8 mouse cellular contexts compared by ENCODE assay signal in the genomic region with DNA sequence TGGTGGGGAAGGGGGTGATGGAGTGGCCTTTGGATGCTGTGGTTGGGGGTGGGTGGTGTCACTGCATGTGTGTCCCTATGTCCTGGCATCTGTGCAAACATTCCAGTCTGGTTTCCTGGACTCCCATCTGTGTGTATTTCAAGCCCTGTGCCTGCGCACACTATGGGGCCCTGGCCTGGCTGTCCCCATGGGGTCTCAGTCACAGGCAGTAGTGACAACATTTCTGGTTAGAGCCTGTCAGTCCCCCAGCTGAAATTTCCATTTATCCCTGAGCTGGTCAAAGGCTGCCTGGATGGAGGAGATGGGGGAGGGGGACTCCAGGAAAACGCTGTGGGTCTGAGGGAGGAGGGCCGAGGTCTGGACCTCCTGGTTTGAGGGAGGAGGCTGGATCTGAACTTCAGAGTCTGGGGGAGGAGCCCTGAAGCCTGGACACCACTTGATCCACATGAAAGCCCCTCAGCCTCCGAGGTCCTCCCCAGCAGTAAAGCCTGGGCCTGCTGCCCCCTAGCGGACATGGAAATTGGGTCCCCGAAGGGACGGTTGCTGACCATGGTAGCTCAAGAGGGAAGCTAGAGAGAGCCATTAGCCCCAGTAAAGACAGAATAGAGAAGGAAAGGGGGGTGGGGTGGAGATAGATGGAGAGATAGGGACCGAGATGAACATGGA. TPM values are rescaled to one million over a fixed set of nuclear protein-coding genes. Genes with fewer than 3 reads are reported as not detected.
DNase-seq lines count a peak whose midpoint lies in the region; ATAC-seq and TF ChIP-seq lines count a peak whose summit lies in the region.
"Had no signal": no experiment of that assay in that cellular context is flagged by ENCODE, and none has a peak within 500 bp of the region (broad histone marks: within the 10 kb centered on the region; RNA-seq: fewer than 3 reads in every experiment).

No protein-coding gene starts in this region.

- no peaks in the 10 kb centered on the region for H3K9me3 ChIP-seq in forebrain, embryonic 11.5 days (ENCODE audit: control insufficient read depth, low read length)

- peak; percentile 79 for DNase-seq in MN1 (ENCODE audit: low spot score)
- DNase-seq in forebrain, embryonic 11.5 days (ENCODE audit: low spot score), result peak; percentile 92
- DNase-seq in heart, postnatal 4 days, result peak; percentile 86
- DNase-seq in layer of hippocampus, postnatal 10 days (ENCODE audit: low spot score in 2 of 2), result peak; percentile 83 to 84
- peak; percentile 65 to 85 for DNase-seq in spleen, adult 18-20 months

- ATAC-seq in forebrain, embryonic 11.5 days (replicated peaks; ENCODE audit: low FRiP score), result peak; percentile 66
- peak; percentile 76 for ATAC-seq in megakaryocyte-erythroid progenitor cell, adult 5-6 weeks (replicated peaks; ENCODE audit: low FRiP score, low TSS enrichment, poor library complexity, severe bottlenecking)

- H3K9ac ChIP-seq in forebrain, embryonic 11.5 days (ENCODE audit: low read length), result no peak overlapping the region

- H3K4me2 ChIP-seq in forebrain, embryonic 11.5 days (ENCODE audit: low read depth, low read length, severe bottlenecking), result no peak overlapping the region

- no peak overlapping the region for H3K4me3 ChIP-seq in bone marrow macrophage, adult 2 months (ENCODE audit: insufficient read depth, low read length)
- H3K4me3 ChIP-seq in forebrain, embryonic 11.5 days (ENCODE audit: low read depth, low read length), result no peak overlapping the region

- H3K27me3 ChIP-seq in forebrain, embryonic 11.5 days (ENCODE audit: control insufficient read depth, insufficient read depth, low read length), result peaks cover 94% of the 10 kb centered on the region

- WGBS in forebrain, embryonic 11.5 days, result under 1% methylated on average over 8 of the region's 8 CpGs

- no peaks in the 10 kb centered on the region for H3K4me1 ChIP-seq in bone marrow macrophage, adult 2 months (ENCODE audit: control insufficient read depth, insufficient read depth, low read length)
- H3K4me1 ChIP-seq in forebrain, embryonic 11.5 days (replicated peaks; ENCODE audit: control insufficient read depth, insufficient read depth, low read length), result peaks cover 4% of the 10 kb centered on the region; the same call in 1 of the 2 replicates

- peak; percentile 94 for TF ChIP-seq CTCF in bone marrow macrophage, adult 2 months (IDR thresholded peaks at IDR 0.05; ENCODE audit: low read depth, low read length)

- H3K27ac ChIP-seq in bone marrow macrophage, adult 2 months (ENCODE audit: insufficient read depth, low read depth, low read length), result no peak overlapping the region
- no peak overlapping the region for H3K27ac ChIP-seq in forebrain, embryonic 11.5 days (ENCODE audit: low read depth, low read length)

- no peaks in the 10 kb centered on the region for H3K36me3 ChIP-seq in forebrain, embryonic 11.5 days (ENCODE audit: control insufficient read depth, insufficient read depth, low read length)

- TF ChIP-seq POLR2A in bone marrow macrophage, adult 2 months (IDR thresholded peaks at IDR 0.05; ENCODE audit: borderline replicate concordance, low read depth, low read length), result no peak

RNA-seq across cellular contexts. Expression of gene Gm4881, which starts 5.8 kb away (rescaled TPM):
- polyA plus RNA-seq in bone marrow macrophage, adult 2 months (2012; ENCODE audit: insufficient read depth, insufficient read length, missing spikeins), result not detected in 2 replicates
- 0.32 and 0.55 TPM in 2 replicates for polyA plus RNA-seq in forebrain, embryonic 11.5 days (2014; fragmentation: Nextera tagmentation; extraction: Ambion mirVana)
- total RNA-seq in heart, postnatal 4 days (2021), result not detected
- not detected for total RNA-seq in layer of hippocampus, postnatal 10 days (2021)
- not detected in 2 replicates for total RNA-seq in megakaryocyte-erythroid progenitor cell, adult 5-6 weeks (2014; fragmentation: Nextera tagmentation)
- total RNA-seq in megakaryocyte-erythroid progenitor cell, adult 5-6 weeks (2017), result not detected in 2 replicates
- total RNA-seq: left cerebral cortex, postnatal 14 days had no signal

RNA-seq across cellular contexts. Expression of gene Rabac1, which starts 22.5 kb away (rescaled TPM):
- 205 and 226 TPM in 2 replicates for polyA plus RNA-seq in bone marrow macrophage, adult 2 months (2012; ENCODE audit: insufficient read depth, insufficient read length, missing spikeins)
- 82.6 and 87.3 TPM in 2 replicates for polyA plus RNA-seq in forebrain, embryonic 11.5 days (2014; fragmentation: Nextera tagmentation; extraction: Ambion mirVana)
- total RNA-seq in heart, postnatal 4 days (2021), result 100 to 1,000 TPM; 212 to 234 TPM
- total RNA-seq in layer of hippocampus, postnatal 10 days (2021), result 100 to 1,000 TPM; 247 to 271 TPM
- 128 and 146 TPM in 2 replicates for total RNA-seq in megakaryocyte-erythroid progenitor cell, adult 5-6 weeks (2014; fragmentation: Nextera tagmentation)
- total RNA-seq in megakaryocyte-erythroid progenitor cell, adult 5-6 weeks (2017), result 38.0 and 103 TPM in 2 replicates

RNA-seq across cellular contexts. Expression of gene Arhgef1, which starts 47.4 kb away (rescaled TPM):
- 197 and 204 TPM in 2 replicates for polyA plus RNA-seq in bone marrow macrophage, adult 2 months (2012; ENCODE audit: insufficient read depth, insufficient read length, missing spikeins)
- 65.7 and 69.5 TPM in 2 replicates for polyA plus RNA-seq in forebrain, embryonic 11.5 days (2014; fragmentation: Nextera tagmentation; extraction: Ambion mirVana)
- total RNA-seq in heart, postnatal 4 days (2021), result 10 to 100 TPM; 87.0 to 88.2 TPM
- total RNA-seq in layer of hippocampus, postnatal 10 days (2021), result 10 to 100 TPM; 83.0 to 97.9 TPM
- total RNA-seq in megakaryocyte-erythroid progenitor cell, adult 5-6 weeks (2014; fragmentation: Nextera tagmentation), result 104 and 120 TPM in 2 replicates
- total RNA-seq in megakaryocyte-erythroid progenitor cell, adult 5-6 weeks (2017), result 21.9 and 32.8 TPM in 2 replicates

RNA-seq across cellular contexts. Expression of gene Cd79a, which starts 52.9 kb away (rescaled TPM):
- not detected in 2 replicates for polyA plus RNA-seq in bone marrow macrophage, adult 2 months (2012; ENCODE audit: insufficient read depth, insufficient read length, missing spikeins)
- polyA plus RNA-seq in forebrain, embryonic 11.5 days (2014; fragmentation: Nextera tagmentation; extraction: Ambion mirVana), result 0.31 and 0.37 TPM in 2 replicates
- total RNA-seq in heart, postnatal 4 days (2021), result 1 to 10 TPM in 1 of 2 experiments, under 1 TPM in 1; 0.88 to 1.4 TPM
- not detected for total RNA-seq in layer of hippocampus, postnatal 10 days (2021)
- total RNA-seq in megakaryocyte-erythroid progenitor cell, adult 5-6 weeks (2014; fragmentation: Nextera tagmentation), result 1.5 and 29.5 TPM in 2 replicates
- 4.4 TPM in 1 of 2 replicates, not detected in the other for total RNA-seq in megakaryocyte-erythroid progenitor cell, adult 5-6 weeks (2017)

RNA-seq across cellular contexts. Expression of gene Atp1a3, which starts 55.7 kb away (rescaled TPM):
- polyA plus RNA-seq in bone marrow macrophage, adult 2 months (2012; ENCODE audit: insufficient read depth, insufficient read length, missing spikeins), result 70.0 and 85.8 TPM in 2 replicates
- polyA plus RNA-seq in forebrain, embryonic 11.5 days (2014; fragmentation: Nextera tagmentation; extraction: Ambion mirVana), result 36.3 and 40.2 TPM in 2 replicates
- total RNA-seq in heart, postnatal 4 days (2021), result under 1 TPM; 0.31 to 0.47 TPM
- total RNA-seq in layer of hippocampus, postnatal 10 days (2021), result 1,000 to 10,000 TPM; 1,908 to 2,310 TPM
- total RNA-seq in megakaryocyte-erythroid progenitor cell, adult 5-6 weeks (2014; fragmentation: Nextera tagmentation), result not detected in 2 replicates
- total RNA-seq in megakaryocyte-erythroid progenitor cell, adult 5-6 weeks (2017), result 0.75 TPM in 1 of 2 replicates, not detected in the other
